Mouse (Mus musculus) left cerebral cortex, adult 11 months (tissue): ENCODE measurements at regions not wholly inside any gene's neighbourhood (a gene's known extent, or its start where the extent isn't known, plus 50 kb on each side); places are given as distances from the start of the nearest gene placed in this dataset.

ENCODE experiments used
- DNase-seq: peaks from one replicate; pipeline ENCODE4 v3.0.0; 2022; ENCODE audit warnings: low spot score

DNA sequence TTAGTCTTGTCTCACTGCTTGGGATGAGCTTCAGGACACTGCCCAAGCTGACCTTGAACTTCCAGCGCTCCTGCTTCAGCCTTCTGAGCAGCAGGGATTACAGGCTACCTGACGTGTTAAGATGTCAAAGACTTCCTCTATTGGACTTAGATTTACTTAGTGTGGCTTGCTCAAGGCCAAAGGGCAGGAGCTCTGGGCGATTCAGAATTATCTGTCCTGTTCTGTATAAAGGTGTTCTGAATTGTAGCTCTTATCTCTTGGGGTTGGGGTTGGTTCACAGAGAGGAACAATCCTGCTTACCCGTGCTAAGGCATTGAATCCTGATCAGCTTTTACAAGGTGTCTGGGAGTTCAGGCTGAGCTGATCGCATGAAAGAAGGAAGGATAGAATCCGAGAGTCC, 449.3 kb upstream of the Mgmt start:
- DNase-seq, result no peak

DNA sequence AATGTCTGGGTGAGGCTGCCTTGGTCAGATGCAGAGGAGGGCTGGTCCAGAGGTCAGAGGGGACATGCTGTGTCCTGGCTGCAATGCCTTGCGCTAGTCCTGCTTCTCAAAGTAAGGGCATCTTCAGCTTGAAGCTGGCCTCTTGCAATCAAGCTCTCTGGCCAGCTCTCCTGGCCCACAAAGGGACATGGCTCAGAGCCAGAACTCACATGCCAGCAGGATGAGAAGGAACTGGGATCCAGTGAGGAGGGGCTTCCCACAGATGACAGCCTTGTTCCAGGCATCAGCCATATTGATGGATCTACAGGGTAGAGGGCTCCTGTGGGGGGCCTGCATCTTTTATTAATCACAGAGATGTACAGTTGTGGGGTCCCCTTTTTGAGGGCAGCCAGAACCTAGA, 445.1 kb upstream of the Mgmt start:
- DNase-seq, result no peak

DNA sequence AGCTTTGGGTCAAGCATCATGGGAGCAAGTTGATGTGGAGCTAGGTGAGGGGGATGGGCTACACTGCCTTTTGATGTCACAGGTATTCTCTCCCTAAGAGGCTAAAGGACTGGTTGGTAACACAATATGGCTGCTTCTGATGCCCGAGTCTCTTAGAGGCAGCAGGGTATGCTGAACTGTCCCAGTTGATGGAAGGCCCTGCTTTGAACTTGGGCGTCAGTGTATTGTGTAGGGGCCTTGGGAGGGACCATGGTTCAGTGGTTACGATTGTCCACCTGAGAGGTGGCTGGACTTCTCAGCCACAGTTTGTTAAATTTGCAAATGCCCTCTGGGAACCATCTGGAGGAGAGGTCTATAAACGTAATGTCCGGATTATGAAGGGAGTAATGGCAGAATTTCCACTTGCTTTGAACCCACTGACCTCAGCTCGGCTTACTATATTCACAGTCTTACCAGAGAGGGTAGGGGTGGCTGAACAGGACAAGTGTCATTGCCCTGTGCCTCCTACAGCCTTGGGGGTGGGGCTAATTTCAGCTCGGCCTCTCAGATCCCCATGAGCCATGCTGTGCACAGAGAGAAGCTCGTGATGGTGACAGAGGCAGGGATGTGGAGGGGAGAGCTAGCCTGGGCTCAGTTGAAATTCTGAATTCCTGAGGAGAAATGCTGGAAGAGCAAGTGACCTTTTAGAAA, 442.6 kb upstream of the Mgmt start:
- no peak for DNase-seq

DNA sequence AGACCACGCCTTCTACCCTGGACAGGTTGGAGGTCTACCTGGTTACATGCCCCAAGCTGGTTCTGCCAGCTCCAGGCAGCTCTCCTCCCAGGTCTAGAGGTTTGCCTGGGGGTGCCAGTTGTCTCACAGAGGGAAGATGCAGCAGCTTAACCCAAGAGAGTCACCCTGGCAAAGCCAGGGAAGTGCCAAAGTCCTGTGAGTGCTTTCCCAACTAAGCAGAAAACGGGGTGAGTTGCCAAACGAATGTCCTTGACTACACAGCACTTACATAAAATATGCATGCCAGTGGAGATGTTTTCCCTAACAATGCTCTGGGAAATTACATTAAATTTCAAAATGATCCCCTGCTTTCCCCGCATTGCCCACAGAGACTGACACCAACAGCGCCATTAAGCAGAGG, 441.9 kb upstream of the Mgmt start:
- no peak for DNase-seq

DNA sequence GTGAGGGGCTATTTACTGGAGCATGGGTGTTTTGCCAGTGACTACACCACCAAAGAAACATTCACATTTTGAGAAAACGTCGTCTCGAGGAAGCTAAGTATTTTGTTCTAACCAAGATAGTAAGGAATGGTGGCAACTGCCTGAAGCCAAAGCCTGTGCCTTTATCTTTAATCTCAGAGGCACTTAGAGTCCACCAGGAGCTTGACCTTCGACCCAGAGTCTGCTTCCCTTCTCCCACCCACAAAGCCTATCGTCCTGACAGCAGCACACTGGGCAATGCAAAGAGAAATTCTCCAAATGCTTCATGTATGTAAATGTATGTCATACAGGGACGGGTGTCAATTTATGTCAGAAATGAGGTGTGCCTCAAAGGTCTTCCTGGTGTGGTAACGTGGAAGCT, 437.2 kb upstream of the Mgmt start:
- DNase-seq, result no peak

DNA sequence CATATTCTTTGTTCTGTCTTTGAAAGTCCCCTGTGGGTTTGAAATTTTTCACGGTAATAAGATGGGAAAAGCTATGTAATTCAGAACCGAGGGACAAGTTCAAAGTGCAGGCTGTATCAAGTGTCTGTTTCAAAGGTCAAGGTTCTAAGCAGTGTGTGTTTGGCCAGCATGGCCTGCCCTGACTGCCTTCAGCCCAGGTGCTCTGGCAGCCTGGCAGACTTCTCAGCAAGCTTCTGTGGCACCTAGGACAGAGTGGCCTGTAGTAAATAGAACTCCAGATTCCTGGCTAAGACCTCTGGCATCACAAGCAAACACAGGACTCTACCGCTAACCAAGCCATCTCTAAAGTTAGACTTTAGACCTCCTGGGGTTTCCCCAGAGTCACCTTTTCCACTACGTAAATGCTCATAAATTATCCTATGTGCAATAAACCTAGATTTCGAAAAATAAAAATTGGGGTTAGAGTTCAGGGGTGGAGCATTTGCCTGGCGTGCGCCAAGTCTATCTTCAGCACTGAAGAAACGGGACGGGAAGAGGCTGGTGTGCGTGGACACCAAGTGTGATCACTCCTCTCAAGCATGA, 436.5 kb upstream of the Mgmt start:
- DNase-seq, result no peak

DNA sequence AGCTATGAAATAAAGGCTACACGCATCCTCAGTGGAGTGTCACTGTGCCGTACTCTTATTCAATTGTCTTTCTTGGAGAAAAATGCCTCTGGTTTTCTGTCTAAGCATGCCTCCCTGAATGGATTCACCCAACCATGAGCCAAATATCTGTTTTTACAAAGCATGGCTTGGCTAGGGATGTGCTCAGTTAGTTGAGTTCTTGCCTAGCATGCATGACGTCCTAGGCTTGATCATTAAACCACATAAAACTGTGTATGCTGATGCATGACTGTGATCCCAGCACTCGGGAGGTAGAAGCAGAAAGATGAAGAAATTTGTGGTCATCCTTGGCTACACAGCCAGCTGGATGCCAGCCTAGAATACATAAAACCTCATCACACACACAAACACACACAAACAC, 417.3 kb upstream of the Mgmt start:
- no peak for DNase-seq

DNA sequence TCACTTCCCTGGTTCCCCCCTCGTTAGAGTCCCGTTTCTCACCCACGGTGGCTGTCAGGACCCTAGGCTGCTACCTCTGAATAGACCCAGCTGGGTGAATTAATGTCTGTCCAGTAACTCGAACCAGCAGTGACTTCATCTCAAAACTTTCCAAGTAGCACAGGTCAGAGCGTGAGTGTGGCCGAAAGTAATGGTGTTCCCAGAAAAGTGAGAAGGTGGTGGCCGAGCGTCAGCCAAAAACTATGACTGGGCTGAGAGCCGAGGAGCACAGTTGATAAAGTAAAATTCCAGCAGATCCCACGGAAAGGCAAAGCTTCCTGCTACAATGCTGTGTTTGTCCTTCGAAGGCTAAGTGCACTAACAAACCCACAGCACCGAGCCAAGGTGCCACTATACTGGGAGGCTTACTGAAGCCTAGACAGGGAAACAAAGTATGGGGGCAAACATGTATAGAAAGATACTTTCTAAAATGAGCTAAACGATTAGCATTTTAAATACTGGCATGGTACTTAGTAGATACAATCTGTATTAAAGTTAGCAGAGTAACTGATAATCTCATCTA, 413.7 kb upstream of the Mgmt start:
- no peak for DNase-seq

DNA sequence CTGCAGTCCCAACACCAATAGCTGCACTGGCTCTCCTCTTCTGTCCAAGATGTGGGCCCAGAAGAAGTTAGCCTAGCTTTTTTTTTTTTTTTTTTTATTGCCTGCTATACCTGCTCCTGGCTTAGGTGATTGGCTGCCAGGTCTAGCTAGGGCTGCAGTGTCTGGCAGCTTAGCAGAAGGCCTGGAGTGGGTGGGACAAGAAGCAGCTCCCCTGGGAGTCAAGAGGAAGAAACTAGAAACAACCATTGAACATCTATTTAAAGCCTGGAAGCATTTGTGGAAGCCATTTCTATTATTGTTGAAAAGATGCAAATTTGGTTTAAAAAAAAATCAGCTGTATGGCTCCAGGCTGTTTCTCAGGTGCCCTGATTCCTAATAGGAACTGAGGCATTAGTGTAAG, 411.2 kb upstream of the Mgmt start:
- DNase-seq, result no peak

DNA sequence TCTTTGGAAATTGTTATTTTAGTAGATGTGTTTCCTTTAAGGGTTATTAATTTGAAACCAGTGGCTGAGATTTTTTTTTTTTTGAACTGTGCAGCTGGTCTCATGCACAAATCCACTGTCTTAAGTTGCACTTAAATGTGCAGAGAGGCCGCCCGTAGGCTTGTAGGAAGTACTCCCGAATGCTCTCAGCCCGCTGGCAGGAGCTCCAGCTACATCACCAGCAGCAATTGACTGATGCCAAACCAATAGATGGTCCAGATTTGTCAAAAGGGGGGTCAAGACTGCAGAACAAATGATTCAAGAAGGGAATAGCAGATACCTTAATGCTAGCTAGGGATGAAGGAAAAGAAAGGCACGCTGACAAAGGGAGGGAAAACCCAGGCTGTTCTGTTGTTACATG, 406.9 kb upstream of the Mgmt start:
- no peak for DNase-seq

DNA sequence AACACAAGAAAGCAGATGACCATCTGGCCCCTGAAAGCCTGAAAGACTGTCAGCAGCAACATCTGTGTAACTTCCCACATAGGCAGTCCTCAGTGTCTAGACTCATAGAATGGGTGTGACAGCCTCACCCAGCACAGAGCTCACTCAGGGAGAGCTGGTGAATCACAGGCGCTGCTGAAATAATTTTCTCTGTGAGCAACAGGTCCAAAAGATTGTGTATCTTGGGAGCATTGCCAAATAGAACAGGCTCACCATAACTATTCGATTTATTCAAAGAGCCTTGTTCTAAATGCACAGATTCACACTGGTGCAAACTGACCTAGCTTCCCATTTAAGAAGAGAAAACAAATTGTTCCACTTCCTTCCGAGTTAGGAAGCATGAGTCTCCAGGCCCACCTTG, 399.6 kb upstream of the Mgmt start:
- no peak for DNase-seq

DNA sequence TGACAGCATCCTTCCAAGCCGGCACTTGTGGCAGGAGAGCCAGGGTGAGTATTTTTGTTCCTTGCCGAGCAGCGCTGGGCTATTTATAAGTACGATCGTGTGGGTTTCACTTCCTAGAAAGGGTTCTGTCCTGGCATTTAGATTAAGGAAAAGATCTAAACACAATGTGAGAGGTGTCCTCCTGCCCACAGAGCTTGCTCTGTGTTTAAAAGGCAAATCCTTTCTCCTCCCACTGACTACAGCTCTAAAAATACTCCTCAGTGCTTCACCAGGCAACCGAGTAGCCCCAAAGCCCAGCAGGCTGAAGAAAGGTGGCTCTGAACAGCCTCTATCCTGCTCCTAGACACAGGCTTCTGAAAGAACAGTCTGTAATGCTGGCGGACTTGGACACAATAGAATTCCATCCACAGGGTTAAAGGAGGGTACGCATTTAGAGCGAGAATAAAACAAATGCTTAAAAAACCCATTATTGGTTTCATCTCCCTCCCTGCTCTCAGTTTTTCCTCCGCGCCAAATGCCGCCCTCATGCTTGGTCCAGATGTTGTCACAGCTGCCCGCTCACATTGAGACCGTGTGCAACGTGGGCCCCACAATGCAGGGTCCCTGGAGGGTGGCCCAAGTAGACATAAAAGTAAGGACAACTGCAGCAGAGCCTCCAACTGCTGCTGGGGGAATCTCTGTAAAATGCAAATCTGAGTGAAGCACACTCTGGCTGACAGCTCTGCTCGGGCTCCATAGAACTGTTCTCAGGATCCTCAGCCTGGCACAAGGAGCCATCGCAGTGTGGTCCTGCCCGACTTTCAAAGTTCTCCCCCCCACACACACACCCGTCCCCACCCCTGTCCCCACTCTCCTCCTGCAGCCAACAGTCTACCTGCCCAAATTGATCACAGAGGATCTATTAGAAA, 397.8 kb upstream of the Mgmt start:
- DNase-seq, result peak; percentile 4

DNA sequence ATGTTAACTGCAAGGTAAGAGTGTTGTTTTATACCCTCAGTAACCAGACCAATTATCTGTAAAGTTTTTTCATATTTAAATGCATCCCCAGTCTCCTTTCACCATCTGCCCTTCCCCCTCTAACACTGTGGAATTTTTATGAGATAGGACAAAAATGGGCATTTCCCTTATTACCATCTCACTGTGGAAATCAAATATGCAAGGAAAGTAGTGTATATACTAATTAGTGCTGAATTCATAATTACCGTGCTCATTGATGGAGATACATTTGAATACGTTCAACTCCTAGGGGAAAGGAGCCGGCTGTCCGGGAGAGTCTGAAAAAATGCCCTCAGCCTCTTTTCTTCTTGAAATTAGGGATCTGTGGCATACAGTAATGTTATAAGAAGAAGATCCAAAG, 394.4 kb upstream of the Mgmt start:
- no peak for DNase-seq

DNA sequence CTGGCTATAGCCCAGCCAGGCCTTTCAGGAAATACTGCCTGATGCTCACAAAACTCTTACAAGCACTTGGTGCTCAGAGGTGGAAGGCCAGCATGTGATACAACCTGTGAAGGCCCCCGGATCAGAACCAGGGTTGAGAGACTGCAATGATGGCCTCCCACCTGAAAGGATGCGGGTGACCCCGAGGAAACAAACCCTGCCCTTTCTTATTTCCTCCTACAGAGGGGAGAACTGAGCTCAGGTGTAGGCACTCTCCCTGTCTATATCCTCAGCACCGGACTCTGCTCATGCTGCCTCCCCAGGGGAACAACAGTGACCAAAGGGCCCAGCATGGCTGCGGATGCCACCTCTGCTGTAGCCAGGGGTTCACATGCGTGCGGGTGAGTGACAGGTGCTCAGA, 393.3 kb upstream of the Mgmt start:
- DNase-seq, result no peak

DNA sequence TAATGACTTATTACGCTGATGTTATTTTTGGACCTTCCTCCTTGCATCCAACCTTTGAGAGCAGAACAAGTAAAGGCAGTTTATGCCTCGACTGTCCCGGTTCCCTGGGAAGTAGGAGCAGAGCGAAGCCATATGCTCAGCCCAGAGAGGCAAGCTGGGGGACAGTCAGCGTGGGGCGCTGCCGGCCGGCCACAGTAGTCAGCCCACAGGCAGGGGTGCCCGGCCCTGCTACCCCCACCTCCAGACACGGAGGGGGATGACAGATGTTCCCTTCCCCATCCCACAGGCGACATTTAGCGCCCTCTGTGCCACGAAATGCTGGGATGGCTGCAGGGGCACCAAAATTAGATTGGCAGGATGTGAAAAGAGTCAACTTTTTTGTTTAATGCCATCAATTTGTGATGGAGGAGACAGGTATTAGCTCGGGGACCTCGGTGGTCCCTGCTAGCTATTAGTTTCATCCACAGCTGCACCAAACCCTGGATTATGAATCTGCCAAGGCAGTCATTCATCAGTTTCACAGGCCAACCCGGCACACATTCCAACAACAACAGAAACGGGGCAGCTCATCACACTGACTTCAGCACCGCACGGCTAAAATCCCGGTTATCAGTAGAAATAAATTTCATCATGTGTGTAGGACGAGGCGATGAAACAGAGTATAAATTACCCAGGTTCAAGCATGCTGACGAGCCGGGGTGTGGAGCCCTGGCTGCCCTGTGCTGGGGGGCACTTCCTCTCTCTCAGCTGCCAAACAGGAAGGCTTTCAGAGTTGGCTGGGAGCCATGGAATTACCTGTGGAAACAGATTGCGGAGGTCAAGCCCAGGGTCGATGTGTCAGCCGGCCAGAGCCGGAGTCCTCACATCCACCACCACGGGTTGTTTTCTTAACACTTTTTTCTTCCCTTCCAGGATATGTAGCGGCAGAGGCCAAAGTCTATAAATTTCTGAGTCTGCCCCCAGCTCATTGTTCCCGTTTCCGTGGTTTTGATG, 392.3 kb upstream of the Mgmt start:
- no peak for DNase-seq

DNA sequence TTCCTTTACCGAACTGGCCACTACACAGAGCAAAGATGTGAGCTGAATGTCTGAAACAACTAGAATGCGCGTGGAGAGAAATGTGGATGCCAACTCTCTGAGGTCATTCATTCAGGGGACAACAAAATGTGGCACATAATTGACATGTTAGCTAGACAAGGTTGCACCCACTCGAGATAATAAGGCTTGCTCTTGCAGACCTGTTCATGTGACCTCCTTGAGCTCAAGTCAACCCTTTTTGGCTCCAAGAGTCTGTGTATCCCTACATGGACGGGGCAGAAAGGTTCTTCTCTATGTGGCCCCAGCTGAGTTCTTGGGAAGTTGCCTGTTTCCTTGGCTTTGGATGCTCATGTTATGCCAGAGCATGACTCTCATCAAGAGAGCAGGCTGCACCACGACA, 383.0 kb upstream of the Mgmt start:
- no peak for DNase-seq

DNA sequence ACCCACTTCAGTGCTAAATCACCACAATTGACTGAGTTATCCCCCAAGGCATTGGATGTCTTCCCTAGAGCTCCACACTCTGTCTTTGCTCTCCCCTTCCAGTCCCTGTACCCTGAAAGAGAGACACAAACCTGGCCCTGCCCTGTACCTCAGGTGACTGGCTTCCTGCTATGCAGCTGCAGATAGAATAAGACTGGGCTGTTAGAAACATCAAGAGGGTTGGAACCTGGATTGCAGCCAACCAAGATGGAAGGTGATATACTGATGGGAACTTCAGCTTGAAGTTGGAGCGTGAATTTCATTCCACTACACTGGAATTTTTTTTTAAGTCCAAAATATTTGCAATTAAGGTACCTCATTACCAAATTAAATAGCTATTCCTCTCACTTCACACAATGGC, 379.0 kb upstream of the Mgmt start:
- DNase-seq, result no peak

DNA sequence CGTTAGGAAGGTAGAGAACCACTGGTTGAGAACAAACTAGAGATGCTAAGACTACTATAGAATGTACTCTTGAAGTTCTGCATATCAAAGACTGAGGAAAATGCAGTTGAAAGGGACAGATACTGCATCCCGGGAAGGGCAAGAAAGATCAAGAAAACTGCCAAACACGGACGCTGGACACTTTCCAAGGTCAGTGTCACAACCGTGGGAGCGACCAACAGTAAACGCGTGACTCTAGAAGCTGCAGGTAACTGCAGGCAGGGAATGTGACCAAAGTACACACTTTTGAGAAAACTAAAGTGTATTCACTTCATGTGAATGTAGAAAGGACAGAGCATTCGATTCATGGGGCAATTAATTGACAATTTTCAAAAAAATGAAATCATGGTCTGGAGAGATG, 368.6 kb upstream of the Mgmt start:
- DNase-seq, result no peak

DNA sequence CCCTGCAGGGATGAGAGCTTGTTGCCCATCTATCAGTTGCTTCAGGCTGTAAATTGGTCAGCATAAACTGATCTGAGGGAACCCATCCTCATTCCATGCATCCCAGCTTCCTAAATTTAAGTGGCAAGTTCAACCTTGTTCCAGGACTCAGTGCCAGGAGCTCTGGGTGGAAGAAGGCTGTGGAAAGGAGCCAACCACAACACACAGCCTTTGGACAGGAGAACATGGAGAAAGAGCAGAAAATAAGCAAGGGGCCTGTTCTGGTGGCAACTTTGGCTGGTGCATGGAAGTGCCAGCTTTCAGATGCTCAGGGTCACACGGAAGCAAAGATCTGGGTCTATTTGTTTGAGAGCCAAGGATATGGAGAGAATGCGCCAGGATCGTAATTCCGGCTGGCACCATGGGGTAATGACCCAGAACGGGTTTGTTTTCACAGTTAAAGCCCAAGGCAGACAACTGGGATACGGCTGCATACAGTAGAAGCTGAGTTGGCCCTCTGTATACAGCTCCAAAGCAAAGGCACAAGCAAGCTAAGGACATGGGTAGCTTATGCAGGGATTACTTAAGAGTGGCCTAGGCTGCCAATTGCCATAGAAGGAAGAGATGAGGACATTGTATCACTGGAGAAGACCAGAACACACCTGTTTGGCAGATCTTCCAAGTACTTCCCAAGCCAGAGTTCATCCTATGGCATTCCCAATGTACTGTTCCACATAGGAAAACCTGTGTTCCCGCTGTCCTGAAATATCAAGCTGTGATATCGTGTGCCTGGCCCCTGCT, 364.2 kb upstream of the Mgmt start:
- DNase-seq, result no peak

DNA sequence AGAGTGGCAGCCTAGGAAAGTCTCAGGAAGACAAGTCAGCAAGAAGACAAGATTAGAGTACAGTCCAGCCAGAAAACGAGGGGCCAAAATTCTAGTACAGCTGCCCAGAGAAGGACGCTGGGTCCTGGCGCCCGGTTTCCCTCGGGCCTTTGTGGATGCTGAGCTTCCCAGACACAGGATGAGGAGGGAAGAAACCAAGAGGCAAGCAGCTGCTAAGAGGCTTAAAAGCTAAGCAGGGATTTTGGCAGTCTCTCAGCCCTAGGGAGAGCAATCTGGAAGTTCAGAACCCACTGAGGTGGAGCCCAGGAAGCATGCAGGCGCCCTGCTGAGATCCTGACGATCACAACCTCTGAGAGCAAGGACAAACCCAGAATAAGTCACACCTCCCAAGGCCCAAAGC, 363.1 kb upstream of the Mgmt start:
- no peak for DNase-seq
